Mouse (Mus musculus): Measurements from ENCODE around the gene Cdc42bpb.

Gene Cdc42bpb

GRCm38 (mm10) chr12:111377376-111377973 is at the start of gene Cdc42bpb:
Gene Cdc42bpb (minus strand): TSS chr12:111377718.
- peak; percentile 79 for DNase-seq (ENCODE audit: low spot score)

- DNase-seq (ENCODE audit: low spot score) = peak; percentile 95
These were observed 48.4 kb upstream of the Cdc42bpb start for GRCm38 (mm10) chr12:111425789-111426460.

- DNase-seq (ENCODE audit: low spot score) = peak; percentile 64
These were observed 47.7 kb upstream of the Cdc42bpb start for GRCm38 (mm10) chr12:111425258-111425657.

GRCm38 (mm10) chr12:111424547-111424946 is 47.0 kb upstream of the Cdc42bpb start:
- DNase-seq (ENCODE audit: low spot score) = no peak

GRCm38 (mm10) chr12:111423570-111424129 is 46.1 kb upstream of the Cdc42bpb start:
- DNase-seq (ENCODE audit: low spot score) = no peak

GRCm38 (mm10) chr12:111422852-111423251 is 45.3 kb upstream of the Cdc42bpb start:
- no peak for DNase-seq (ENCODE audit: low spot score)

GRCm38 (mm10) chr12:111420946-111421709 is 43.6 kb upstream of the Cdc42bpb start:
- DNase-seq (ENCODE audit: low spot score) = no peak

- DNase-seq (ENCODE audit: low spot score) = no peak
These were observed 42.4 kb upstream of the Cdc42bpb start for GRCm38 (mm10) chr12:111419918-111420317.

- DNase-seq (ENCODE audit: low spot score) = no peak
These were observed 39.6 kb upstream of the Cdc42bpb start, which contains the start of gene Exoc3l4 for GRCm38 (mm10) chr12:111416921-111417779. Gene Exoc3l4 (plus strand): TSS chr12:111417017.

- peak; percentile 72 for DNase-seq (ENCODE audit: low spot score)
These were observed 35.8 kb upstream of the Cdc42bpb start for GRCm38 (mm10) chr12:111413300-111413699.

- DNase-seq (ENCODE audit: low spot score) = no peak
These were observed 35.2 kb upstream of the Cdc42bpb start for GRCm38 (mm10) chr12:111412581-111413284.

- DNase-seq (ENCODE audit: low spot score) = no peak
These were observed 34.3 kb upstream of the Cdc42bpb start for GRCm38 (mm10) chr12:111411631-111412355.

GRCm38 (mm10) chr12:111409583-111409982 is 32.1 kb upstream of the Cdc42bpb start:
- DNase-seq (ENCODE audit: low spot score) = no peak

GRCm38 (mm10) chr12:111406622-111407021 is 29.1 kb upstream of the Cdc42bpb start, which contains the start of gene Lbhd2:
Gene Lbhd2 (plus strand): TSS chr12:111406809.
- DNase-seq (ENCODE audit: low spot score) = no peak

- no peak for DNase-seq (ENCODE audit: low spot score)
These were observed 27.4 kb upstream of the Cdc42bpb start for GRCm38 (mm10) chr12:111404880-111405279.

- peak; percentile 68 for DNase-seq (ENCODE audit: low spot score)
These were observed 24.1 kb upstream of the Cdc42bpb start for GRCm38 (mm10) chr12:111401454-111402184.

GRCm38 (mm10) chr12:111396997-111397396 is 19.5 kb upstream of the Cdc42bpb start:
- no peak for DNase-seq (ENCODE audit: low spot score)

GRCm38 (mm10) chr12:111394008-111394407 is 16.5 kb upstream of the Cdc42bpb start:
- DNase-seq (ENCODE audit: low spot score) = no peak

GRCm38 (mm10) chr12:111387146-111387545 is 9.6 kb upstream of the Cdc42bpb start:
- no peak for DNase-seq (ENCODE audit: low spot score)

Measured in layer of hippocampus, adult 9-10 months (tissue).